Mouse (Mus musculus) erythroblast, adult 5-6 weeks (primary cell): ENCODE results near the gene Kcnc3. TPM values are rescaled to one million over a fixed set of nuclear protein-coding genes. Genes with fewer than 3 reads are reported as not detected.

ENCODE experiments used
- ATAC-seq: replicated peaks from 2 replicates; pipeline ENCODE4 v1.8.0; 2016; ENCODE audit warnings: moderate number of reproducible peaks, mild to moderate bottlenecking, moderate TSS enrichment, inconsistent platforms; ENCODE audit not compliant: poor library complexity, low FRiP score, severe bottlenecking
- total RNA-seq, 2 experiments: library from RNA; stranded (forward) in 1 of 2; stranded (reverse) in 1 of 2; fragments of 150-400 nt in 1 of 2; fragments of 200-764, 138-1000 nt in 1 of 2; gene quantifications; 2 replicates each; pipeline versions ENCODE4 v1.2.3 to v1.2.4; 2015 to 2017; ENCODE audit warnings: low replicate concordance in 2 of 2

Kcnc3 gene
- not detected in 2 replicates for total RNA-seq (2015; ENCODE audit: low replicate concordance)
- 0.42 TPM in 1 of 2 replicates, not detected in the other for total RNA-seq (2017; ENCODE audit: low replicate concordance)

DNA sequence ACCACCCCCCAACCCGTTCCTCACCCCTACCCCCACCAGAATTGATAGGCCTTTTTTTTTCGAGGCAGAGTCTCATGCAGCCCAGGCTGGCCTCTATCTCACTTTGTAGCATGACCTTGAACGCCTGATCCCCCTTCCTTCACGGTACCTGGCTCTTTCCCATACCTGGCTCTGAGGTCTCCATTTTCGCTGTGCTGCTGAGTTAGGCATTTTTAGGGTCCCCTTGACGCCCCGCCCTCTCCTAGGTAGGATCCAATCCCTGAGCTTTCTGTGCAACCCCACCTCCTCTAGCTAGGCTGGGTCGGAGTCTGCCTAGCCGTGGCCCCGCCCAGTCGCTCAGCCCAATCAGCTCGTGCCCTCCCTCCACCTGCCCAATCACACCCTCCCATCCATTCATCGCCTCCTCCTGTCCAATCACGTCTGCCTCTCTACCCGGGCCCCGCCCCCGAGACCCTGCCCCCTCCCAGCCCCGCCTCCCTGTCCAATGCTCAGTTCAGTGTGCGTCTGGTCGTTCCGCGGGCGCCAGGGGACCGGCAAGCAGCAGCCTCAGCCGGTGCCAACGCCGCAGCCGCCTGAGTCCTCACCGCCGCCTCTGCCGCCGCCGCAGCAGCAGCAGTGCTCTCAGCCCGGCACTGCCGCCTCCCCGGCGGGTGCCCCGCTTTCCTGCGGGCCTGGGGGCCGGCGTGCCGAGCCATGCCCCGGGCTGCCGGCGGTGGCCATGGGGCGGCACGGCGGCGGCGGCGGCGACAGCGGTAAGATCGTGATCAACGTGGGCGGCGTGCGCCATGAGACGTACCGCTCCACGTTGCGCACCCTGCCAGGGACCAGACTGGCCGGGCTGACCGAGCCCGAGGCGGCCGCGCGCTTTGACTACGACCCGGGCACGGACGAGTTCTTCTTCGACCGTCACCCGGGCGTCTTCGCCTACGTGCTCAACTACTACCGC, at the start of gene Kcnc3:
Gene Kcnc3 (plus strand): TSS at position 263 of the 946 bp plus-strand sequence.
- ATAC-seq: peak; percentile 52; the same call in 1 of the 2 replicates

DNA sequence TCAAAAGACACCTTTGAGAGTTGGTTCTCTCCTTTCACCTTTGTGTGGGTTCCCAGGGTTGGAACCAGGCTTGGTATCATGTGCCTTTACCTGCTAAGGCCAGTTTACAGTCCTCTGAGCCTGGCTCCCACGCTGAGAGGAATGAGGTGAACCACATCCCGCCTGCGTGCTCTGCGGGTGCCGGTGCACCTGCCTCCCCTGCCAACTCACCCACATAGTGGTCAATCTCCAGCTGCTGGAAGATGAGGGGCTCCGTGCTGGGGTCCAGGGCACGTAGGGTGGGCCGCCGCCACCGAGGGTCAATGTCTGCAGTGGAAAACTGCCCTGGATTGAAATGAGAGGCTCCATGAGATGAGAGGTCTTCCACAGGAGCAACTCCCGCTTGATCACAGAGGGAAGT, 47.9 kb upstream of the Kcnc3 start:
- ATAC-seq: no peak

DNA sequence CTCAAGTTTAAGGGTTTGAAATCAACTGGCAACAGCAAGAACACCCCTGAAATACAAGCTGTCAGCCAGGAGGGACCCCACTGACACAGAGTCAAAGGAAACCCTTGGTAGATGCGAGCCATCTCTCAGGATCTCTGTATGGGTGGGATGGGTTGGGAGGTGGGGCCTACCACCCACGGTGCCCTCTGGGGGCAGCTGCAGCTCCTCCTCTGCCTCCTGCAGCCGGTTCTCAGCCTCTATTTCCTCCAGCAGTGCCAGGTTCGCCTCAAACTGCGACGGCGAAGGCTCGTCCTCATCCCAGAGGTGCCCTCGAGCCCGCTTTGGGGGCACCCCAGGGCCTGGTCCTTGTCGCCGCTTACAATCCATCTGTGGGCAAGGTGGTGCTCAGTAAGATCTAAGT, 47.4 kb upstream of the Kcnc3 start:
- ATAC-seq: no peak

DNA sequence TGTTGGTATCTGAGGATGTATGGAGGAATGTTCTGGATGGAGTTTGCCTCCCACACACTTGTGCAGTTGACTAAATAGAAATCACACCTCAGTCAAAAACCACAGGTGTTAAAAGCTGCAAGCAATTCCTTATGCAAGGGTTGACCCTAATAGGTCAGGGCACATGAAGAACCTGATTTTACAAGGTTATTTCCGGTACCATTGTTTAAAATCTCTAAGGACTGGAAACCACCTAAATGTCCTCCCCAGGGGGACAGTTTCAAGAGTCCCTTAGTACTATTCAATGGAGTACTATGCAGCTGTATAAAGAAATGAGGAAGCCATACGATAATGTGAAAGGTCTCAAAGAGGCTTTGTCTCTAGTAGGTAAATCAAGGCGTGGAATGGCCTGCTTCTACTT, 44.2 kb upstream of the Kcnc3 start:
- ATAC-seq: no peak

DNA sequence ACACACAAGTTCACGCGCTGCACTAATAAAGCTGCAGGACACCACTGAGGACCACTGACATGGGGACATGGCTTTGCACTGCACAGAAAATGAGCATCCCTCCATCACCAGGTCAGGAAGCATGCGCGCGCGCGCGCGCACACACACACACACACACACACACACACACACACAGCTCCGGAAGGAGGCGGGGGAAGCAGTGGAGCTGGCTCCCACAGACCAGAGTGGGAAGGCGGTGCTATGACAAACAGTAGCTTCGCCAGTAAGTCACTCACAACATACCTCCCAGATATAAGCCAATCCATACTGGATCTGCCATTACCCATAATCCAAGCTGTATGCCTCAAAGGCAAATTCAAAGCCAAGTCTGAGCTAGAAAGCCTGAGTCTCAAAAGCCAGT, 43.4 kb upstream of the Kcnc3 start:
- no peak for ATAC-seq

DNA sequence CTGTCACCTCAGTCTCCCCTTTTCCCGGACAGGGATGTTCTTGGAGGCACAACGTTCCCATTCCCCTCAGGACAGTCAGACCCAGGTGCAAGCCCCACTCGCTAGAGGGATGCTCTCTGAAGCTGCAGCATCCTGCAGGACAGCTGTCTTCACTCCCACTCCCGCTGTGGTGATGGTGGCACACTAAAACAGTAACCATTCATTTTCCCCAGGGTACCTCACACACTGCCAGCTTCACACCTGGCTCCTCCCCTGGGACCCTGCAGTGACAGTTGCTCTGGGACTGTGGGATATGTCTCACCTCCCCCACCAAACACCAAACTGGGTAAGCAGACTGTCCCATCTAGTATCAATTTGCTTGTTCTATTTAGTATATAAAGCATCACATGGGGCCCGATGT, 42.7 kb upstream of the Kcnc3 start:
- 0 out of 2 replicates have a peak, but pooled peaks have one; percentile 7 for ATAC-seq

DNA sequence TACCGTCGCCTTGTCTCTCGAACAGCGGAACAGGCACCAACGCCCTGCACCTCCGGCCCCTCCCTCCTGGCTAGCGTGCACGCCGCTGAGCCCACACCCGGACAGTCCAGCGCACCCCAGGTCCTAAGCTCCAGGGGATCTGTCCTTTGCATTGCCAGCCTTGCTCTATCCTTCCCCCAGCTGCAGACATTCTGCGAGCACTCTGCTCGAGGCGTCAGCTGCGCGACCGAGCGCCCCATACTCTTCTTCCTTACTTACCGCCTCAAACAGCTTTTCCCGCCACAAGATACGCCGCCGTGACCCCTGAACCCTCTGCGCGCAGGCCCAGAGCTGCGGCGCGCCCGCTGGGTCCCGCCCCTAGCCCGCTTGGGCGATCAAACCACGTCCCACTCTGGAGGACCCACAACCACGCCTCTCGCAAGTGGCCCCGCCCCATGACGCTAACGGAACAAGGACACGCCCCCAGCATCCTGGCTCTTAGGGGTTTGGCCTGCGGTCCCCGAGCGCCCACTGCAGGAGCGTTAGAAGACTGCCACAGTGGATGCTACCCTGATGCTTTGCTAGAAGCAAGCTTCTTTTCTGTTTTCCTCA, 41.9 kb upstream of the Kcnc3 start, which contains the start of gene Pold1:
Gene Pold1 (minus strand): TSS at position 353 of the 591 bp plus-strand sequence.
- ATAC-seq: peak; percentile 87

DNA sequence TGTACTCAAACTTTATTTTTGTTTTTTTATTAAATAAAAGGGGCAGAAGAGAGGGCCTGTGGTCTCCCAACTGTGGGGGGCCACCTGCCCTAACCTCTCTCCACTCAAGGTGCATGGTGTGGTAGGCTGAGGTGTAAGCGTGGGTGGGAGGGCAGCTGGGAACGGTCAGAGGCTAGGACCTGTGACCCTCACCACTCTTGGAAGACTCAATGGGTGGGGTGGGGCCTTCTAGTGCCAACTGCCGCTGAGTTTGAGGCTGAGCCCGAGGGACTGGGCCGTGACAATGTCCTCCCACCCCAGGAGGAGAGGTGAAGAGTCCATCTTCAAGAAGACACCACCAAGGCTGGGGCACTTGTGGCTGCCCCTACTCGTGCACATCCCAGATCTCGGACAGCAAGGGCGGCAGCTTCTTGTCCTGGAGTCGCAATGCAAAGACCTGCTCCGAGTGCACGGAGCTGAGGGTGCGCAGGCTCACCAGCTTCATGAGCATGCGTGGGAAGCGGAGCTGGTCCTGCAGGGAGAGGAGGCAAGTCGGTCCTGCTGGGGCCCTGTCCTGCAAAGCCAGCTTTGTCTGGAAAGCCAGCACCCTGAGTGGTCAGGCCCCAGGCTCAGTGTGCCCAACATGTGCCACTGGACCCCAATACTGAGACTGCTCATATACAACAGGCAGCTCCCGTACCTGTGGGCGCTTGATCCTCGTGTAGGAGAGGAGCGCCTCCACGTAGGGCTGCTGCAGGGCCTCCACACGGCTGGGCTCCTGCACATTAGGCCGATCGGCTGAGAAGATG, 40.6 kb upstream of the Kcnc3 start:
- no peak for ATAC-seq

DNA sequence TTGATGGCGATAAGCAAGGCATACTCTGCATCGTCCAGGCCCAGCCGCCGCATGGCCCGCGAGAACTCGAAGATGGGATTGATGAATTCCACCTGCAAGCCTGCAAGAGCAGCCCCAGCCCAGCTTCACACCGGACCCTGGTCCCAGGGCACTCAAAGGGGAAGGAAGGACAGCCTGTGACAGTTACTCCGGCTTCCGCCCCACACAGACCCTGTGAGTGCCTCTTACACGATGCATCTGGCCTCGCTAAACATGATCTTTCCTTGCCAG, 40.1 kb upstream of the Kcnc3 start:
- ATAC-seq: no peak

DNA sequence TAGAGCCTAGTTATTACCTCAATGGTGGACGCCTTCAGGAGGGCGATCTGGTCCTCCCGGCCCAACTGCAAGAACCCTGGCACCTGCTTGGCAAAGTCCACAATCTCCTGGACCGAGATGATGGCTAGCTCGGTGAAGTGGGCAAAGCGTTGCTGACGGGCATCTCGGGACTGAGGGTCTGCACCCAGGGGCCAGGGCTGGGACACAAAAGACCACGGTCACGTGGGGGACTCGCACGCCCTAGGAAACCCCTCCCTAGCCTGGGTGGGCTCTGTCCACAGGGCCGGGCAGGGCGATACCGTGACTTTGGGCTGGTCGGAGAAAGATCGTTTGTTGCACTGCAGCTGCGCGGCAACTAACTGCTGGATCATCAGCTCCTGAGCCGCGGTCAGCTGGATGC, 39.2 kb upstream of the Kcnc3 start:
- no peak for ATAC-seq

DNA sequence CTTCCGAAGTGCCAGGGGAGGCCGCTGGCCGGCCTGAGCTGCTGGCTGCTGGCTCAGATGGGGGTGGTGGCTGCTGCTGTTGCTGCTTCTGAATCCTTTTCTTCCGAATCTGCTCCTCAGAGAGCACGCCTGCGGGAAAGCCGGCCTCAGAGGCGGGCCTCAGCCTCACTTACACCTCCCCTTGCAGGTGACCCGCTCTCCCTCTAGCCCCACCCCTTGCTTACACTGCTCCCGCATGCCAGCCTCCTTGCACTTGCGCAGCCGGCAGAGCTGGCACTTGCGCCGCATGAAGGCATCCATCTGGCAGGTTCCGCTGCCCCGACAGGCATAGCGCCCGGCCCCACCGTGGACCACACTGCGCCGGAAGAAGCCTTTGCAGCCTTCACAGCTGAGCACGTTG, 38.7 kb upstream of the Kcnc3 start:
- ATAC-seq: no peak

DNA sequence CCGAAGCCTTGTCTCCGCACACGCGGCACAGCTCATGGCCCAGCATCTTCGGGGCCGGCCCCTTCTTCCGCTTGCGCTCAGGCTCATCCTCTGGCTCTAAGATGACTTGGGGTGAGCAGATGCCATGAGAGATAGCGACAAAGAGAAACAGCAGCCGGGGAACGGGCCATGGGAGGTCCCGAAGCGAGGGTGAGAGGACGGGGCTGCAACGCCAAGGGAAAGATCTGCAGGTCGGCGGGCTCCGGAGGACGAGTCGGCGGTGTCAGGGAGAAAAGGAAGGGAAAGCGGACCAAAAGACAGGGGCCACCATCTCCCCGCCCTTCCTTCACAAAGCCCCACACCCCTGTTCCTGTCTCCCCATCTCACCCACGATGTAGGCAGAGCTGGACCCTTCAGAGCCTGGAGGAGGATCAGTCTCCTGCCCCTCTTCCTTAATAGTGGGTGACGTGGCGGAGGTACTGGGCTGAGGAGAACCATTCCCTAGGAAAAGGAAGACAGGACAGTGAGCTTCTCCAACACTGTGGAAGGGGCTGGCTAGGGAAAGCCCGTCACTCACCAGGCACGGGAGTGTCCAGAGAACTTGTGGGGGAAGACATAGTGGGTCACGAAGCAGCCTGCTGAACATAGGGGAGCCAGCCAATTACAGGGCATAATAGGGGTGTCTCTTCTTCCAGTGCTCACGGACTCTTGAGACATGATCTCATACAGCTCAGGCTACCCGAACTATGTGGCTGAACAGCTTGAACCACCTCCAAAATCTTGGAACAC, 38.1 kb upstream of the Kcnc3 start:
- no peak for ATAC-seq

DNA sequence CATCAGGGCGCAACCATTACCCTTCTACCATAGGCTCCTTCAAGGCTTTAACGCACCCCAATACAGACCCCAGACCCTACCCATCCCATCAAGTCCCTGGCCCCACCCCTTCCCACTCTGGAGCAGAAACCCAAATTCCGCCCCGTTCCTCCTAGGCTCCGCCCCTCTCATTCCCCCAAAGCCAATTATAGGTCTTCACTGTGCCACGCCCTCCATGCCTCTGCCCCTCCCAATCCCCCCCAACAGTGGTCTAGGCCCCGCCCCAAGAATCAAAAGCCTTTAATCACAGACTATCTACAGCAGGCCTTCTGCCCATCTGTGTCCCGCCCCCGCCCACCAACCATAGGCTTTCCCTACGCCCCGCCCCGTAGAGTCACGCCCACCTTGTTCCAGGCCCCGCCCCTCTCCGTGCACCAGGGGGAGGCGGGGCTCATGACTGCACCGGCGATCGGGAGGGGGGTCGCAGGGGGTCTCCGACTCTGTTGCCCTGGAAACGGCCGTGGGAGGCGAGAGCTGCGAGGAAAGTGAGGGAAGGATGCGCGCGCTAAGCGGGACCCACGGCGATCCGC, 37.2 kb upstream of the Kcnc3 start:
- peak; percentile 57 for ATAC-seq

DNA sequence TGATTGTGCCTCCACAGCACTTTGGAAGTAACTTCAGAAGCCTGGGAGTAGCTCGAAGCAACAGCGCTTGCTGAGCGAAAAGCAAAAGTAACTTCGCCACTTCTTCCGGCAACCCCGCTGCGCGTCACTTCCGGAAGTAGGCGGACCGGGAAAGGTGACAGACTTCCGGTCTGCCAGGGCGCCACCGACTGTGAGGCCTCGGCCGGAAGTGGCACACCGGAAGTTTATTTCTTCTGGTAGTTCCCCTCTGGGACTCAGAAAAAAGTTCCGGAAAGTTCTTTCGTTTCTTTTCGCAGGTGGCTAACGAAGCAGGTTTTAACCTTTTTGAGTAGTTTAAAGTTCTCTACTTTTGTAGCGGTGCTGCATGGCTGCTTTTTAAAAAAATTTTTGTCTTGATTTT, 36.6 kb upstream of the Kcnc3 start, which contains the start of gene Nr1h2:
Gene Nr1h2 (minus strand): TSS at position 126 of the 400 bp plus-strand sequence.
- ATAC-seq: peak; percentile 92

DNA sequence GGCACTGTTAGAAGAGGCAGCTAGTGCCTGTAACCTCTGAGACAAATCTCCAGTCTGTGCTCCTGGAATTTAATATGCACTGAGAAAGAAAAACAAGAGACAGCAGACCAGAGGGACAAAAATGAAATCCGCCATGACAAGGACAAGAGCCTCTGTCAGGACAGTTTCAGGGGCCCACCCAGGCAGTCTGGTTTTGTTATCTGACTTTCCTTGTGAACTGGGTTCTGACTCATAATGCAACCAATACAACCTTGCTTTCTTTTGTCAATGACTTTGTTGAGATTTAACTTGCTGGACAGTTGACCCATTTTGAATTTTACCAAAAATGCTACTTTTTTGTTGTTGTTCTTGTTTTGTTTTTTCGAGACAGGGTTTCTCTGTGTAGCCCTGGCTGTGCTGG, 32.8 kb upstream of the Kcnc3 start:
- no peak for ATAC-seq

DNA sequence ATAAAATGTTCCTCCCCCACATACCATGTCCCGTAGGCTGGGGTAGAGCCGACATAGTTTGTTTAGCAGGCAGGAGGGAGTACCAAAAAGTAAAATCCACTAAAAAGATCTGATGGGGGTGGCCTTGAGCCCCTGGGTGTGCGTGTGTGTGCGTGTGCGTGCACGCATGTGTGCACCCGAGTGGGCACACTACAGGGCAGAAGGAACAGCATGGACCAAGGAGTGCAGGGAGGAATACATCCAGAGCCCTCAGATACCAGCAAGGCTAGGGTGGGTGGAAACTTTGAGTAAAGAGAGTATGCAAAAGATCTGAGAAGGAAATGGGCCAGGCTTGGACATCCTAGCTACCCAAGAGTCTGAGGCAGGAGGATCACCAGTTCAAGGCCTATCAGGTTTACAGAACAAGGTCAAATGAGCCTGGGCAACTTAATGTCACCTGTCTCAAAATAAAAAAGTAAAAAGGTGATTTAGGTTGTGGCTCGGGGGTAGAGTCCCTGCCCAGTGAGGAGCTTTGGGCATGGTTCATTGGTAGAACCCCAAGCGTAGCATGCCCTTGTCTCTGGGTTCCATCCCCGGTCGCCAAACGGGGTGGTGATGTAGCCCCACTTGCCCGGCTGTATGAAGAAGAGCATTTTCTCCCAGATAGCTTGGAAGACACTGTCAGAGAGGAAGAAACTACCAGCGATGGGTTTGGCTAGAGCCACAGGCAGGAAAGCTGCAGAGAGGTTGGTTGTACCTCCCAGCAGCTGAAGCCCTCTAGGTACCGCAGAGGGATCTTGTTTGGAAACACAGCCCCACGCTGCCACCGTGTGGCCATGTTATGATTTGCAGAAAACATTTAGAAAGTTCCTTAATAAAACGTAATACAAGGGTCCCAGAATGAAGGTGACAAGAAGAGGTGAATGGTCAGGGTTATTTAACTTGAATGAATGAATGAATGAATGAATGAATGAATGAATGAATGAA, 29.7 kb upstream of the Kcnc3 start:
- ATAC-seq: peak; percentile 84

DNA sequence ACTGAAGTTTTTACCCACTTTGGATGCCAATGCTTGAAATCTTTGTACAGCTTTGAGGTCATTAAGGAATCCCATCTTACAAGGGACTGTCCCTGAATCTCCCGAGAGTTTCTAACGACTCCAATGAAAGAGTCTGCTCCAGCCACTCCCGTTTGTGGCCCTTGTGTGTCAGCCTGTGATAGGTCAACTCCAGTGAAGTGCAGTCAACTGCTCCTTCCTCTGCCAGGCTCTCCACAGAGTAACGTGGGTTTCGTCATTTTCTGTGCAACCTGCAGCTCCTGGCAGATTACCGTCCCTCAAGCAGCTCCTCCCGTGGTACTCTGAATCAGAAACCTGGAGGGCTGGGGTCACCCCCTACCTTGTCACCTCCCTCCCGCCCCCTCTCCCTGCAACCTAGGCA, 27.2 kb upstream of the Kcnc3 start:
- ATAC-seq: no peak

DNA sequence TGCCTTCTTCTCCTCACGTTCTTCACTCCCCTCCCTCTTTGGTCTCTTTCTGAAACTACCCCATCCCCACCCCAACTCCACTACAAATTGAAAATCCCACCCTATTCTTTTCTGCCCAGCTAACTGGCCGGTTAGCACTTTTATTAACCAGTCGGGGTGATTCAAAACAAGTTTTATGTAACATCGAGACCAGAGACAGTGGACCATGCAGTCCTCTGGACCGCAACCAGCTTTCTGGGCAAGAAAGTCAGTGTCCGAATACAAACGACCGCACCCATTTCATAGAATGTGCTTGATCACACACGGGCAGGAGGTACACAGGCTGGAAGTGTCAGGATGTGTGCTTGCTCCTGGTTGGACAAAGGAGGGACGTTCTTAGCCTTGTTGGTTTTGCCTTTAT, 26.0 kb upstream of the Kcnc3 start:
- ATAC-seq: no peak
